Mouse (Mus musculus): Measurements from ENCODE around the gene Ing2.

GRCm38 (mm10) chr8:47642514-47643064 is 32.8 kb downstream of the Ing2 start:
- TF ChIP-seq CTCF (IDR thresholded peaks at IDR 0.05) (no peak), EP300 (IDR thresholded peaks at IDR 0.05) (no peak)

All from lung, postnatal 0 days (tissue).